Mouse (Mus musculus) induced T-regulatory cell, adult 2 months (primary cell): ENCODE measurements around the gene Cftr.

Source experiments
- DNase-seq: peaks from one replicate; pipeline ENCODE4 v3.0.0-alpha.2; 2012; ENCODE audit warnings: low read depth

Cftr gene

DNA sequence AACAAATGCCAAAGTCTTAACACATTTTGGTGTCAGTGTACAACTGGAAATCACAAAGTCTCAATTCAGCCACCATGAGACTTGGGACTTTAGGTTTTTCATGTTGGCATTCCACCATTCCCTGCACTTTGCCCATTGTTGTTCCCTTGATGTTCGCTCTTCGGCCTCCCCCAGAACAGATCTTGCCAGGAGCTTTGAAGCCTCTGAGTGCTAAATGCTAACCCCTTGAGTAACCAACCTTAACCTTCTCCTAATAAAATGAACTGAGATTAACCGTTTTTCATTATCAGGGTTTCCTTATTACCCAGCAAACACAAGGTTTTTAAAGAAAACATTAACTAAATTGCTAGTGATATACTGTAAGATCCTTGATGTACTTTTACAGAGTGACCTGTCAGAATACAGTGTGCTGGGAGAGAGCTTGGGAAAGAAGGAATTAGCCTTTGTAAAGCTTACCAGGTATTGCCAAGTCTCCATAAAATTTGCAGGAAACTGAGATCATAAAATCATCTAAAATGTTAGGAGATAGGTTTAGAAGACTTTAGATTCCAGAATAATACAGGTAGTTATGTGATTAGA is 144.0 kb downstream of the Cftr start:
- DNase-seq, result no peak

DNA sequence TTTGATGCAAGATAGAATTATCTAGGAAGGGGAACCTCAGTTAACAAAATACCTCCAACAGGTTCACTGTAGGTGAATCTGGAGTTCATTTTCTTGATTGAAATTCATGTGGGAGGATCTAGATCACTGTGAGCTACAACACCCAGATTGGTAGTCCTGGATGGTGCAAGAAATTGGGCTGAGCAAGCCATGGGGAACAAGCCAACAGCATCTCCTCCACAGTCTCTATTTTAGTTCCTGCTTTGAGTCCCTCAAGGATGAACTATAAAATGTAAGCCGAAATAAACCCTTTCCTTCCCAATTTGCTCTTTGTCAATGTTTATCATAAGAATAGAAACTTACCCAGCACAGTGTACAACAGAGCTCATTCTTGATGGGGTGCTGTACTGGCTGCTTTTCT is 152.5 kb downstream of the Cftr start:
- no peak for DNase-seq

- DNase-seq, result no peak
Measured at GRCm38 (mm10) chr6:18335393-18335792, 164.9 kb downstream of the Cftr start.

GRCm38 (mm10) chr6:18338307-18338706 is 167.8 kb downstream of the Cftr start:
- no peak for DNase-seq

DNA sequence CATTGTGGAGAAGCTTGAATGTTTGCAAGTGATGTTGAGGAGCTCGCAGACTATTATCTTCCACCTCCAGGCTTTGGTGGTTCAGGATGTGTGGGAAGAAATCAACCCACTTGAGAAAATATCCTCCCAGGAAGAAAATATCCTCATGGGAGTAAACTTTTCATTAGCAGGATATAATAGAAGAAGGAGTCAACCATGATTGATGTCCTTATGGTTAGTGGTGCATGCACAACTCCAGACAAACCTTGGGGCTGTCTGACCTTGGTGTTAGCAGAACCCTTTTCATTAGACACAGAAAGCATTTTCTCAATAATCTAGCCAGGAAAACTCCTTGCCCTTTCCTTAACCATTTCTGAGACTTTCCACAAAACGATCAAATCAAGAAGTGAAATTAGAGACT is 173.8 kb downstream of the Cftr start:
- DNase-seq, result no peak

- DNase-seq, result no peak
Measured at GRCm38 (mm10) chr6:18349153-18349858, 178.8 kb downstream of the Cftr start.

GRCm38 (mm10) chr6:18360154-18360553 is 189.7 kb downstream of the Cftr start:
- DNase-seq, result no peak

GRCm38 (mm10) chr6:18360955-18361354 is 190.5 kb downstream of the Cftr start:
- DNase-seq, result no peak

GRCm38 (mm10) chr6:18362232-18362631 is 191.7 kb downstream of the Cftr start:
- no peak for DNase-seq

- no peak for DNase-seq
Measured at GRCm38 (mm10) chr6:18369054-18369453, 198.6 kb downstream of the Cftr start.

DNA sequence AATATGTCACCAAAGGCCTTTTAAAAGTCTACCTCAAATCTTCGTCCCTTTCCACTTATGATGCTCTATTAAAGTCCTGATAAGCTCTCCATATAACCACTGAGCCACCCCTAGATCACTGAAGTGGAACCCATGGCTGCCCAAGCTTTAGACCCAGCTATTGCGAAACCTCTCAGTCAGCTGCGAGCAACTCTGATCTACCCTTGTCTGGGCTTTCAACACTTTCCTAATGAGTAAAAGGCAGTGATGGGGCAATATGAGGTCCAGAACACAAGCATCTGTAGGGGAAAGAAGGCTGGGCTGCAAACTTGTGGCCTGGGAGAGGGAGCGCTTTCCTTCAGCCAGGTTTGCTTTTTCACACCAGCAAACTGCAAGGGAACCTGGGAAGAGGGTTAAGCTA is 199.2 kb downstream of the Cftr start:
- no peak for DNase-seq
